In genomic region chr6:119418392-119419251, GRCm38 (mm10) we compare ENCODE assay signal across 8 mouse cellular contexts. TPM values are rescaled to one million over a fixed set of nuclear protein-coding genes. Genes with fewer than 3 reads are reported as not detected.
DNase-seq lines count a peak whose midpoint lies in the region; ATAC-seq and TF ChIP-seq lines count a peak whose summit lies in the region.

No protein-coding gene starts in this region.

- H3K79me2 ChIP-seq in heart, adult 2 months (replicated peaks; ENCODE audit: control insufficient read depth, insufficient read depth, low read length) = no peaks in the 10 kb centered on the region; the same call in 1 of the 2 replicates

- no peak overlapping the region for H3K4me3 ChIP-seq in heart, adult 2 months
- no peak overlapping the region for H3K4me3 ChIP-seq in kidney, adult 2 months (ENCODE audit: insufficient read depth, low read depth, low read length)
- no peak overlapping the region for H3K4me3 ChIP-seq in lung, embryonic 16.5 days (ENCODE audit: low read length)

- no peaks in the 10 kb centered on the region for H3K9me3 ChIP-seq in lung, embryonic 16.5 days (ENCODE audit: control insufficient read depth, low read length)

- no peak for TF ChIP-seq POLR2A in brain, embryonic 14.5 days (IDR thresholded peaks at IDR 0.05; ENCODE audit: borderline replicate concordance, extremely low read depth, insufficient read depth, insufficient read length, poor library complexity, severe bottlenecking)
- TF ChIP-seq POLR2A in heart, adult 2 months (IDR thresholded peaks at IDR 0.05; ENCODE audit: insufficient read depth, low read depth, low read length) = 0 out of 2 replicates have a peak, but pooled peaks have one; percentile 13
- no peak for TF ChIP-seq POLR2A in kidney, adult 2 months (IDR thresholded peaks at IDR 0.05; ENCODE audit: low read depth, low read length)

- DNase-seq in gastrocnemius, postnatal 14 days = peak; percentile 10
- no peak for DNase-seq in gastrocnemius, postnatal 4 days (ENCODE audit: low spot score in 2 of 2)
- peak; percentile 59 for DNase-seq in brain, embryonic 14.5 days (ENCODE audit: low read depth)
- peak; percentile 59 to 61 for DNase-seq in heart, adult 2 months
- peak; percentile 57 for DNase-seq in kidney, adult 2 months
- DNase-seq in testis, postnatal 10 days (ENCODE audit: low spot score) = peak; percentile 48

- H3K4me2 ChIP-seq in lung, embryonic 16.5 days (ENCODE audit: low read depth, low read length) = no peak overlapping the region

- WGBS in heart, adult 2 months = 25% methylated on average over 7 of the region's 7 CpGs
- WGBS in kidney, adult 2 months = 54% methylated on average over 7 of the region's 7 CpGs
- 41% methylated on average over 7 of the region's 7 CpGs for WGBS in lung, embryonic 16.5 days

- no peaks in the 10 kb centered on the region for H3K36me3 ChIP-seq in heart, adult 2 months (ENCODE audit: control insufficient read depth, insufficient read depth, low read length)
- H3K36me3 ChIP-seq in kidney, adult 2 months (ENCODE audit: control insufficient read depth, insufficient read depth, low read length) = no peaks in the 10 kb centered on the region
- H3K36me3 ChIP-seq in lung, embryonic 16.5 days (ENCODE audit: control insufficient read depth, insufficient read depth, low read length) = no peaks in the 10 kb centered on the region

- no peak for TF ChIP-seq CTCF in brain, embryonic 14.5 days (IDR thresholded peaks at IDR 0.05; ENCODE audit: borderline replicate concordance, extremely low read depth, insufficient read depth, insufficient read length)
- TF ChIP-seq CTCF in heart, adult 2 months (IDR thresholded peaks at IDR 0.05) = no peak
- TF ChIP-seq CTCF in kidney, adult 2 months (conservative IDR thresholded peaks at IDR 0.05; ENCODE audit: insufficient read depth, insufficient read length, low read depth, low read length) = no peak

- peak; percentile 78 for TF ChIP-seq EP300 in heart, adult 2 months (IDR thresholded peaks at IDR 0.05; ENCODE audit: insufficient read depth, low read depth, low read length)

- intact Hi-C loops in gastrocnemius, postnatal 14 days (cut with DNase I; ENCODE audit: low total_unique reads) = no loop called here
- intact Hi-C loops in heart, adult 2 months (cut with DNase I) = no loop called here

- peak; percentile 73 for ATAC-seq in lung, embryonic 16.5 days (ENCODE audit: low read depth)
- no peak for ATAC-seq in megakaryocyte, adult 5-6 weeks (ENCODE audit: poor library complexity, severe bottlenecking)

- H3K27me3 ChIP-seq in heart, adult 2 months (ENCODE audit: control insufficient read depth, insufficient read depth, low read length) = no peaks in the 10 kb centered on the region
- no peaks in the 10 kb centered on the region for H3K27me3 ChIP-seq in kidney, adult 2 months (replicated peaks; ENCODE audit: control insufficient read depth, insufficient read depth, low read length)
- no peaks in the 10 kb centered on the region for H3K27me3 ChIP-seq in lung, embryonic 16.5 days (ENCODE audit: control insufficient read depth, insufficient read depth, low read depth, low read length)

- peaks cover 14% of the 10 kb centered on the region for H3K4me1 ChIP-seq in heart, adult 2 months (ENCODE audit: control insufficient read depth, insufficient read depth, low read length)
- no peaks in the 10 kb centered on the region for H3K4me1 ChIP-seq in kidney, adult 2 months (ENCODE audit: control insufficient read depth, insufficient read depth, low read length)
- peaks cover 2% of the 10 kb centered on the region; the same call in 1 of the 2 replicates for H3K4me1 ChIP-seq in lung, embryonic 16.5 days (replicated peaks; ENCODE audit: control insufficient read depth, insufficient read depth, low read length)

- no peak overlapping the region for H3K9ac ChIP-seq in heart, adult 2 months (ENCODE audit: low read depth, low read length)
- no peak overlapping the region for H3K9ac ChIP-seq in lung, embryonic 16.5 days (ENCODE audit: low read length)

- H3K27ac ChIP-seq in heart, adult 2 months = peak overlapping the region; percentile 94
- H3K27ac ChIP-seq in kidney, adult 2 months (ENCODE audit: insufficient read depth, low read depth, low read length) = peak overlapping the region; percentile 4; the same call in 1 of the 2 replicates
- H3K27ac ChIP-seq in lung, embryonic 16.5 days (ENCODE audit: low read length) = peak overlapping the region; percentile 88

RNA-seq across cellular contexts. Expression of gene Adipor2, which starts 1.1 kb away (rescaled TPM):
- 10 to 100 TPM; 53.0 to 60.4 TPM for total RNA-seq in gastrocnemius, postnatal 14 days (2021)
- total RNA-seq in gastrocnemius, postnatal 4 days (2021) = 10 to 100 TPM; 56.3 to 63.4 TPM
- polyA plus RNA-seq in brain, embryonic 14.5 days (2012; rRNA removed) = 44.4 and 45.4 TPM in 2 replicates
- 10 to 100 TPM; 62.7 to 63.6 TPM for total RNA-seq in heart, adult 2 months (2021)
- 57.0 and 72.2 TPM in 2 replicates for polyA plus RNA-seq in heart, adult 2 months (2012; rRNA removed)
- polyA plus RNA-seq in kidney, adult 2 months (2012; rRNA removed) = 65.7 and 66.6 TPM in 2 replicates
- 43.4 and 46.4 TPM in 2 replicates for polyA plus RNA-seq in lung, embryonic 16.5 days (2015; fragmentation: Nextera tagmentation; extraction: Ambion mirVana)
- total RNA-seq in megakaryocyte, adult 5-6 weeks (2015) = 64.1 and 69.9 TPM in 2 replicates
- 94.1 and 98.6 TPM in 2 replicates for total RNA-seq in megakaryocyte, adult 5-6 weeks (2017)

Comparison
In these comparisons a context has a peak if more than half of its experiments do, and no peak if none do; other contexts are left out.
1. DNase-seq: peak in gastrocnemius, postnatal 14 days (single experiment), brain, embryonic 14.5 days (single experiment), heart, adult 2 months (2 of 2), kidney, adult 2 months (single experiment) and testis, postnatal 10 days (single experiment); none in gastrocnemius, postnatal 4 days (0 of 2).
2. H3K27ac ChIP-seq: peak in every context shown above with its lines; median percentile 94 in heart, adult 2 months; 88 in lung, embryonic 16.5 days; 4 in kidney, adult 2 months.